Mouse (Mus musculus): ENCODE results near the gene Fgf2.

DNA sequence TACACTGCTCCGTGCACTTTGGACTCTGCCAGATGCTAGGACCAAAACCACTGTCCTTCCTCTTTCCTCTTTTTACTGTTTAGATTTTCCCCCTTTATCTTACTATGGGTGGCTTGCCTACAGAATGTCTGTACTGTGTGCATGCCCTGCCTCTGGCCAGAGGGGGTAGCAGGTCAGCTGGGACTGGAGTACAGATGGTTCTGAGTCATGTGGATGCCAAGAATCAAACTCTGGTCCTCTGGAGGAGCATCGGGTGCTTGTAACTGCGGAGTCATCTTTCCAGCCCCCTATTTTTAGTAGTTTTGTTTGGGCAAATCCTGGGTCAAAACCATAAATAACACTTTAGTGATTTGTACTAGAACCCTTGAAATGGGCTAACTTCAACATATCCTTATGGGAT is 65.3 kb downstream of the Fgf2 start:
- TF ChIP-seq EP300 (IDR thresholded peaks at IDR 0.05; ENCODE audit: low read depth) (no peak), CTCF (IDR thresholded peaks at IDR 0.05; ENCODE audit: low read depth) (no peak)

Data from liver, postnatal 0 days (tissue).